Mouse (Mus musculus) heart, embryonic 14.5 days (tissue): ENCODE measurements around the gene Gm10662. TPM values are rescaled to one million over a fixed set of nuclear protein-coding genes. Genes with fewer than 3 reads are reported as not detected.
"Not testable (repeated sequence)": the region's sequence is repeated elsewhere in the genome, so short reads cannot be mapped to it uniquely, and the experiment has no call there.

Source experiments
- ATAC-seq: fragments of 200-750 bp; cut with Nextera tagmentation; 2 replicates; pipeline ENCODE4 v1.8.0; 2017; ENCODE audit warnings: low read depth, moderate TSS enrichment; ENCODE audit not compliant: insufficient number of reproducible peaks, insufficient read depth, low FRiP score
- H3K27ac ChIP-seq, 2 experiments: fragments of 200-500 bp in 1 of 2; fragments of 300-500 bp in 1 of 2; sonication (generic) in 1 of 2; replicated peaks in 1 of 2; 2 replicates each; pipeline ENCODE4 v1.5.1; 2012 to 2014; ENCODE audit warnings: low read depth in 2 of 2, low read length in 2 of 2, control low read depth in 1 of 2, mild to moderate bottlenecking in 1 of 2, mixed read lengths in 1 of 2; ENCODE audit not compliant: control insufficient read depth in 1 of 2, insufficient read depth in 1 of 2
- H3K27me3 ChIP-seq: fragments of 300-500 bp; sonication (generic); 2 replicates; pipeline ENCODE4 v1.6.1; 2014; ENCODE audit warnings: mild to moderate bottlenecking, low read length, control low read depth; ENCODE audit not compliant: control insufficient read depth, insufficient read depth
- H3K36me3 ChIP-seq: fragments of 300-500 bp; sonication (generic); 2 replicates; pipeline ENCODE4 v1.6.1; 2014; ENCODE audit warnings: mild to moderate bottlenecking, control low read depth, low read length, mixed read lengths; ENCODE audit not compliant: control insufficient read depth, insufficient read depth
- H3K4me1 ChIP-seq, 2 experiments: fragments of 200-500 bp in 1 of 2; fragments of 300-500 bp in 1 of 2; sonication (generic) in 1 of 2; 2 replicates each; pipeline ENCODE4 v1.6.1; 2012 to 2014; ENCODE audit warnings: low read length in 2 of 2, control low read depth in 1 of 2, mixed read lengths in 1 of 2; ENCODE audit not compliant: control insufficient read depth in 2 of 2, insufficient read depth in 2 of 2
- H3K4me2 ChIP-seq: fragments of 300-500 bp; sonication (generic); 2 replicates; pipeline ENCODE4 v1.6.1; 2014; ENCODE audit warnings: mild to moderate bottlenecking, low read length
- H3K4me3 ChIP-seq, 2 experiments: fragments of 200-500 bp in 1 of 2; fragments of 300-500 bp in 1 of 2; sonication (generic) in 1 of 2; 2 replicates each; pipeline ENCODE4 v1.5.1; 2012 to 2014; ENCODE audit warnings: low read length in 2 of 2, mild to moderate bottlenecking in 2 of 2, control low read depth in 1 of 2, low read depth in 1 of 2, moderate library complexity in 1 of 2; ENCODE audit not compliant: control insufficient read depth in 1 of 2, insufficient read depth in 1 of 2
- H3K9ac ChIP-seq: fragments of 300-500 bp; sonication (generic); 2 replicates; pipeline ENCODE4 v1.6.1; 2014; ENCODE audit warnings: mild to moderate bottlenecking, low read length
- H3K9me3 ChIP-seq: fragments of 300-500 bp; sonication (generic); 2 replicates; pipeline ENCODE4 v1.6.1; 2016; ENCODE audit warnings: low read length, control low read depth; ENCODE audit not compliant: control insufficient read depth
- WGBS: fragments of 180-500 bp; shearing (Covaris S2); extraction: QIAGEN DNeasy Blood & Tissue Kit; methylation state at CpG from one replicate; pipeline ENCODE4 v1.1.7; 2014; 5-methylcytosine and 5-hydroxymethylcytosine counted together
- polyA plus RNA-seq: library from polyadenylated mRNA; unstranded; fragments of >200 nt; fragmentation: Nextera tagmentation; extraction: Ambion mirVana; gene quantifications from 2 replicates; pipeline ENCODE4 v1.2.1, GENCODE M21; 2014

Gm10662 gene
- polyA plus RNA-seq = not detected in 2 replicates

DNA sequence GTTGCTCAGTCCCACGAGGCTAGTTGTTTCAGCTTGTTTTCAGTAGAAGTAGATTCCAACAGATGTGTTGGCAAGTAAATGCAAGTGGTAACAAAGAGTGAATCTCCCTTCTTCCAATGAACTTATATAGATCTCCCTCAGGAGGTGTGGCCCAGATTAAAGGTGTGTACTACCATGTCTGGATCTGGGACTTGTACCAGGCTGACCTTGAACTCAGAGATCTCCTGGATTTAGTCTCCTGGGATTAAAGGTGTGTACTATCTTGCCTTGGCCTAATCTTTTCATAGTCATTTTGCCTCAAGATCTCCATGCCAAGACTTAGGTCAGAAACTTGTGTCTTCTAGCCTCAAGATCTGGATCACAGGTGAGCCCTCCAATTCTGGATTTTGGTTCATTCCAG, at the start of gene Gm10662:
TSS of gene Gm10662 (minus strand) at position 101 of the 400 bp plus-strand sequence.
- not testable (repeated sequence) for H3K9me3 ChIP-seq, H3K9ac ChIP-seq, H3K4me2 ChIP-seq, H3K27me3 ChIP-seq, ATAC-seq, H3K36me3 ChIP-seq, H3K4me1 ChIP-seq, H3K27ac ChIP-seq, H3K4me3 ChIP-seq
- no CpG with 5 or more reads among the region's 1 CpGs for WGBS

DNA sequence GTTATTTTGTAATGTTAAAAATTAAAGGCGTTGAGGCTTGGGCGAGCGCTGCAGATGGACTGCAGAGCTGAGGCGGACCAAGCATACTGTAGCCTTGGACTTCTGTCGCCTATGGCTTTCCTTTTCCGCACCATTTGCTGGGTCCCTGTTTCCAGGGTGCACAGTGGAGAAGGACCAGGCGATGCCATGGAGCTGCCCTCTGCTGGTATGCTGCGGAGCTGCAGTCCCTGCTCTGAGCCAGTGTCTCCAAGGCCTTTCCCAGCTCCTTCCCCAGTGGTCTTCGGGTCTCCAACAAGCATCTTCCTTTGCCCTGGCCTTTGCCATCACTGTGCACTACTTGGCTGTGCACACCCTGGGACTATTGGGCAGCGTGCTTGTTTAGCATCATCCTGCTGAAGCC, 19.2 kb upstream of the Gm10662 start:
- H3K4me1 ChIP-seq, H3K9ac ChIP-seq, H3K9me3 ChIP-seq, ATAC-seq, H3K36me3 ChIP-seq, H3K27ac ChIP-seq, H3K4me3 ChIP-seq, H3K27me3 ChIP-seq, H3K4me2 ChIP-seq: not testable (repeated sequence)
- 79% methylated on average over 10 of the region's 10 CpGs for WGBS

Other genes with a start within 250 kb of the Gm10662 start
- gene Gm4214, start 159.8 kb downstream of the Gm10662 start, polyA plus RNA-seq = not detected in 2 replicates
- not detected in 2 replicates for gene Gm4216, start 124.6 kb downstream of the Gm10662 start, polyA plus RNA-seq
- gene Vmn1r163, start 88.9 kb downstream of the Gm10662 start, polyA plus RNA-seq = not detected in 2 replicates
- not detected in 2 replicates for gene Gm8720, start 77.0 kb downstream of the Gm10662 start, polyA plus RNA-seq
- gene Vmn1r165, start 72.9 kb upstream of the Gm10662 start, polyA plus RNA-seq = not detected in 2 replicates
- not detected in 2 replicates for gene Vmn1r166, start 107.2 kb upstream of the Gm10662 start, polyA plus RNA-seq
- gene Gm6902, start 134.4 kb upstream of the Gm10662 start, polyA plus RNA-seq = not detected in 2 replicates
- gene Nlrp4e, start 156.7 kb upstream of the Gm10662 start, polyA plus RNA-seq = not detected in 2 replicates
- gene Nlrp5, start 241.4 kb upstream of the Gm10662 start, polyA plus RNA-seq = not detected in 2 replicates